Mouse (Mus musculus): ENCODE results near the gene Usp36. TPM values are rescaled to one million over a fixed set of nuclear protein-coding genes. Genes with fewer than 3 reads are reported as not detected.

Gene Usp36
- polyA plus RNA-seq, 1 experiment from 2014 or later = 16.8 TPM

DNA sequence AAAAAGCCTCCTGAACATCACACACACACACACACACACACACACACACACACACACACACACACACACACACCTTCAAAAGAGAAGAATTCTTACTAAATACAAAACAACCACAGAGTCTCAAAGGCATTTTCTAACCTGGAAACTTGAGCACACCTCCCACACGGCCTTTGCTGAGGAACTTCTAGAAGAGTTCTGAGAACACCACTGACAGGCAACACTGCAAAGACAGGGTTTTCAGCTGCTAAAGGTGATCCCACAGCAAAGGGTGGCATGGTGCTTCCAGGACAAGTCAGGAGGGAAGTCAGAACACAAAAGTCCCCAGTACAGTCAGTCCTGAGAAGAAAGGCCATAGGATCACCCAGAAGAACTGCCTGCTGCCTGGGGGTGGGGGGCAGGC, 64.2 kb downstream of the Usp36 start:
- H3K36me3 ChIP-seq = no peaks in the 10 kb centered on the region
- H3K4me1 ChIP-seq (replicated peaks) = peaks cover 9% of the 10 kb centered on the region
- no peaks in the 10 kb centered on the region for H3K9me3 ChIP-seq
- H3K4me3 ChIP-seq (replicated peaks) = no peak overlapping the region
- H3K9ac ChIP-seq = no peak overlapping the region
- H3K27me3 ChIP-seq (replicated peaks) = no peaks in the 10 kb centered on the region
- 76% methylated on average over 1 of the region's 1 CpGs for WGBS
- H3K4me2 ChIP-seq (replicated peaks) = no peak overlapping the region
- H3K27ac ChIP-seq = no peak overlapping the region
- no peak for ATAC-seq

DNA sequence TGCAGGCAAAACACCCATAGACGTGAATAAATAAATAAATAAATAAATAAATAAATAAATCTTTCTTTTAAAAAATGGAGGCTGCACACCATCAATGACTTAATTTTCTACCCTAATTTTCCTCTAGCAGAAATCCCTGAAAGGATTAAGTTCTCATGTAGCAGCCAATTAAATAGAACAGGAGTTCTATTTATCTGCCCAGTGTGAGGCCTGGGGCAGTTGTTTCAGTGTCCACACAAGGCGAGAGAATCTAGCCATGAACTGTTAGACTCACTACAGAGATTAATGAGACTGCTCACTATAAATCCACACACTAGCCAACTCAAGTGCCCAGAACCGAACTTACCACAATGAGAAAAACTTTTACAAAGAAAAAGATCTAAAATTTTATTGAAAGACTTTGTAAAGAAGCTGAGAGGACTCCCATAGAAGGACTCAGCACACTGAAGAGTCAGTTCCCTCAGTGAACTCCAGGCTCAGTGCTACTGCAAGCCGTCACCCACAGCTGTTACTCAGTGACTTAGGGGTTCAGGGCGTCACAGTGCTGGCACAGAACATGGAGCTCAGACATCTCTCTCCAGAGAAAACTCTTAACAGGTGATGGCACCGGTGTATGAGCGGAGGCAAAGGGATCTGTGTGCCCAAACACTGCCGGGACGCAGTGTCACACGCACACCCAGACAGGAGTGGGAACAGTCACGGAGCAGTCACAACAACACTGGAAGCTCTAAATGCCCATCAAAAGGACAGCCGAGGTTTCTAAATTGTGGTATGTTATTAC, 64.8 kb downstream of the Usp36 start:
- Histone ChIP-seq H3K4me2 (replicated peaks) (no peak overlapping the region), H3K4me3 (replicated peaks) (no peak overlapping the region), H3K27ac (no peak overlapping the region), H3K9me3 (no peaks in the 10 kb centered on the region), H3K36me3 (no peaks in the 10 kb centered on the region), H3K4me1 (replicated peaks) (peaks cover 9% of the 10 kb centered on the region), H3K9ac (no peak overlapping the region), H3K27me3 (replicated peaks) (no peaks in the 10 kb centered on the region)
- 79% methylated on average over 12 of the region's 12 CpGs for WGBS
- no peak for ATAC-seq

GRCm38 (mm10) chr11:118223416-118224067, 66.5 kb downstream of the Usp36 start:
- no peak for ATAC-seq
- no peaks in the 10 kb centered on the region for H3K36me3 ChIP-seq
- H3K9ac ChIP-seq = no peak overlapping the region
- H3K4me3 ChIP-seq (replicated peaks) = no peak overlapping the region
- no peaks in the 10 kb centered on the region for H3K27me3 ChIP-seq (replicated peaks)
- H3K9me3 ChIP-seq = no peaks in the 10 kb centered on the region
- H3K4me2 ChIP-seq (replicated peaks) = no peak overlapping the region
- H3K4me1 ChIP-seq (replicated peaks) = peaks cover 9% of the 10 kb centered on the region
- WGBS = 84% methylated on average over 10 of the region's 10 CpGs
- H3K27ac ChIP-seq = no peak overlapping the region

DNA sequence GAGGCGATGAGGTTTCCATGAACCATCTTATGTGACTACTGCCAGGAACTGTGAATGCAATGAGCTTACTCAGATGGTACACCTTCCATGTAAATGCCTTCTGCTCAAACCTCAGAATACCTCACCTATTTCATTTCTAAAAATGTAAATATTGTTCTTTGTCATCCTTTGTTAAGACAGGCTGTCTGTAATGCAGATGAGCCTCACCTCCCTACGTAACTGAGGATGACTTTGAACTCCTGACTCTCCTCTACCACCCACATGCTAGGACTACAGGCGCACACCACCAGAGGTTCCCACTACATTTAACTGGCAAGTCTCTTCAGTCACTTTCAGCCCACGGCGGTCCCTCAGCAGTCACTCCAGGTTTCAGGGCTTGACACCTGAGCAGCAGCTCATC, 67.1 kb downstream of the Usp36 start:
- no peaks in the 10 kb centered on the region for H3K27me3 ChIP-seq (replicated peaks)
- no peak for ATAC-seq
- 87% methylated on average over 5 of the region's 5 CpGs for WGBS
- peaks cover 9% of the 10 kb centered on the region for H3K4me1 ChIP-seq (replicated peaks)
- no peak overlapping the region for H3K9ac ChIP-seq
- H3K4me3 ChIP-seq (replicated peaks) = no peak overlapping the region
- no peak overlapping the region for H3K4me2 ChIP-seq (replicated peaks)
- H3K9me3 ChIP-seq = no peaks in the 10 kb centered on the region
- H3K27ac ChIP-seq = no peak overlapping the region
- no peaks in the 10 kb centered on the region for H3K36me3 ChIP-seq

DNA sequence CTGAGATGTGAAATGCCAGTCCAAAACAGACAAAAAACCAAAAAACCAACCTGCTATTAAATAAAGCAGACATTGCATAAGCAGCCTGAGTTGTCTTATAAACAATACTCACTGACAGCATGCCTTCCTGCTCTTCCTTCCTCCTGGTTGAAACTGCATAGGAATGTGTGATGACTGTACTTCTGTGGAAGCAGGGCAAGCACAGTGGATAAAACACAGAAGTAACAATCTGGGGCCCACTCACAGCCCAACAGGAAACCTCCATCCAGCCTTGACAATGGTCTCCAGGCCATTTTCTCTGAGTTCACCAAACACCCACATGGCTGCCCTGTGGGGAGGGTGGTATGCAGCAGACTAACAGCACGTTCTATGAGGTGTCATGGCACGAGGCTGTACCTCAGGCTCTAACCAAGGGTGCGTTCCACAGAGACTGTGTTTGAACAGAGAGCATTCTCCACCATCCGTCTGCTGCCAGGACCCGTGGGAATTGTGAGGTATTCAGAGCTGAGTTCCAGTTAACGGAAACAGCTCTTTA, 67.6 kb downstream of the Usp36 start:
- 41% methylated on average over 6 of the region's 6 CpGs for whole genome bisulfite sequencing
- H3K27ac ChIP-seq = no peak overlapping the region
- no peak overlapping the region for H3K9ac ChIP-seq
- no peaks in the 10 kb centered on the region for H3K36me3 ChIP-seq
- peaks cover 9% of the 10 kb centered on the region for H3K4me1 ChIP-seq (replicated peaks)
- no peak overlapping the region for H3K4me2 ChIP-seq (replicated peaks)
- ATAC-seq = no peak
- H3K4me3 ChIP-seq (replicated peaks) = no peak overlapping the region
- H3K27me3 ChIP-seq (replicated peaks) = no peaks in the 10 kb centered on the region
- H3K9me3 ChIP-seq = no peaks in the 10 kb centered on the region

DNA sequence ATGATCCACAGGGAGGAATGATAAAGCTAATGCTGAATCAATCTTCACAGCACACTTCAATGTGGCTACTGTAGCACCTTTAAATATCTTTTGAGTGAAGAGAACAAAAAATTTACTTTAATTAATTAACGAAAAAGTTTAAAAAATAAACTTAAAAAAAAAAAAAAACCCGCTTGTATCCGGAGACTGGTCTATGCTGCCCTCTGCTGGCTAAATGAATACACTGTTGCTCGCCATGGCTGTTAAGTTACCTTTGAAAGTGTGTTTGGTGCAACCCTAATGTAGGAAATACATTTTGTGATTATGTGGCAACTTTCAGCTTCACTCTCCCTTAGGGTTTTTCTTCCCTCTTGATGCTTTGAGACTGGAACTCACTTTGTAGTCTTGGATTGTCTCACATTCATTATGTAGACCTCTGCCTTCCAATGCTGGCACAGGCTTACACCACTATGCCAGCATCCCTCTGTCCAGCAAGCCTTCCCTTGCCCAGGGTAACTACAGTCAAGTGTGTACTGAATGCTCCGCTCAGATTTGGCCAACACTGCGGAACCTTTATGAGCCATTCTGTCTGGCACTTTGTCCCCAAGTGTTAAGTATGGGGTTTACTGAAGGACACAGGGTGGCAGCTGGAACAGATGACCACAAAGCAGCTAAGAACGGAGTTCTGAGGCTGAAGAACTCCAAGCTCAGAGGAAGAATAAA, 69.3 kb downstream of the Usp36 start:
- Histone ChIP-seq H3K9me3 (no peaks in the 10 kb centered on the region), H3K4me2 (replicated peaks) (no peak overlapping the region)

GRCm38 (mm10) chr11:118219066-118219465, 71.0 kb downstream of the Usp36 start:
- 94% methylated on average over 4 of the region's 4 CpGs for WGBS
- Histone ChIP-seq H3K9me3 (no peaks in the 10 kb centered on the region), H3K4me1 (replicated peaks) (peaks cover 14% of the 10 kb centered on the region), H3K36me3 (no peaks in the 10 kb centered on the region), H3K27ac (no peak overlapping the region), H3K4me2 (replicated peaks) (no peak overlapping the region), H3K9ac (no peak overlapping the region), H3K27me3 (replicated peaks) (no peaks in the 10 kb centered on the region), H3K4me3 (replicated peaks) (no peak overlapping the region)
- no peak for ATAC-seq

More for the DNA sequence above, 69.3 kb downstream of the Usp36 start:
- Histone ChIP-seq H3K9ac (no peak overlapping the region), H3K4me3 (replicated peaks) (no peak overlapping the region), H3K27ac (no peak overlapping the region), H3K36me3 (no peaks in the 10 kb centered on the region), H3K27me3 (replicated peaks) (no peaks in the 10 kb centered on the region), H3K4me1 (replicated peaks) (peaks cover 11% of the 10 kb centered on the region)
- ATAC-seq = no peak
- WGBS = 24% methylated on average over 7 of the region's 7 CpGs

GRCm38 (mm10) chr11:118216468-118216867, 73.6 kb downstream of the Usp36 start:
- 75% methylated on average over 6 of the region's 6 CpGs for WGBS
- no peak overlapping the region for H3K4me2 ChIP-seq (replicated peaks)
- H3K9me3 ChIP-seq = no peaks in the 10 kb centered on the region
- no peak overlapping the region for H3K4me3 ChIP-seq (replicated peaks)
- peaks cover 19% of the 10 kb centered on the region for H3K4me1 ChIP-seq (replicated peaks)
- ATAC-seq = no peak
- H3K27me3 ChIP-seq (replicated peaks) = no peaks in the 10 kb centered on the region
- no peak overlapping the region for H3K9ac ChIP-seq
- H3K36me3 ChIP-seq = no peaks in the 10 kb centered on the region
- no peak overlapping the region for H3K27ac ChIP-seq

GRCm38 (mm10) chr11:118215928-118216458, 74.1 kb downstream of the Usp36 start:
- no peaks in the 10 kb centered on the region for H3K27me3 ChIP-seq (replicated peaks)
- H3K9me3 ChIP-seq = no peaks in the 10 kb centered on the region
- no peak overlapping the region for H3K4me3 ChIP-seq (replicated peaks)
- no peaks in the 10 kb centered on the region for H3K36me3 ChIP-seq
- H3K4me1 ChIP-seq (replicated peaks) = peaks cover 24% of the 10 kb centered on the region
- 56% methylated on average over 5 of the region's 5 CpGs for WGBS
- no peak overlapping the region for H3K27ac ChIP-seq
- ATAC-seq = no peak
- H3K4me2 ChIP-seq (replicated peaks) = no peak overlapping the region
- H3K9ac ChIP-seq = no peak overlapping the region

- Histone ChIP-seq H3K36me3 (no peaks in the 10 kb centered on the region), H3K27ac (peak overlapping the region; percentile 40; the same call in 1 of the 2 replicates), H3K4me1 (replicated peaks) (peaks cover 51% of the 10 kb centered on the region), H3K27me3 (replicated peaks) (no peaks in the 10 kb centered on the region), H3K9me3 (no peaks in the 10 kb centered on the region), H3K4me2 (replicated peaks) (peak overlapping the region; percentile 15; the same call in 1 of the 2 replicates), H3K4me3 (replicated peaks) (no peak overlapping the region), H3K9ac (no peak overlapping the region)
- peak; percentile 37; the same call in 1 of the 2 replicates for ATAC-seq
- WGBS = 51% methylated on average over 7 of the region's 7 CpGs
These were observed 77.4 kb downstream of the Usp36 start for GRCm38 (mm10) chr11:118212636-118213112.

GRCm38 (mm10) chr11:118211749-118212635, 78.1 kb downstream of the Usp36 start:
- no peaks in the 10 kb centered on the region for H3K36me3 ChIP-seq
- ATAC-seq = peak; percentile 29
- no peak overlapping the region for H3K9ac ChIP-seq
- 52% methylated on average over 10 of the region's 10 CpGs for WGBS
- H3K4me1 ChIP-seq (replicated peaks) = peaks cover 51% of the 10 kb centered on the region
- no peaks in the 10 kb centered on the region for H3K9me3 ChIP-seq
- peak overlapping the region; percentile 40 for H3K27ac ChIP-seq
- H3K27me3 ChIP-seq (replicated peaks) = no peaks in the 10 kb centered on the region
- no peak overlapping the region for H3K4me3 ChIP-seq (replicated peaks)
- H3K4me2 ChIP-seq (replicated peaks) = peak overlapping the region; percentile 15; the same call in 1 of the 2 replicates

All from intestine, embryonic 15.5 days (tissue).